Mouse (Mus musculus): ENCODE measurements at regions not wholly inside any gene's neighbourhood (a gene's known extent, or its start where the extent isn't known, plus 50 kb on each side); places are given as distances from the start of the nearest gene placed in this dataset.

DNA sequence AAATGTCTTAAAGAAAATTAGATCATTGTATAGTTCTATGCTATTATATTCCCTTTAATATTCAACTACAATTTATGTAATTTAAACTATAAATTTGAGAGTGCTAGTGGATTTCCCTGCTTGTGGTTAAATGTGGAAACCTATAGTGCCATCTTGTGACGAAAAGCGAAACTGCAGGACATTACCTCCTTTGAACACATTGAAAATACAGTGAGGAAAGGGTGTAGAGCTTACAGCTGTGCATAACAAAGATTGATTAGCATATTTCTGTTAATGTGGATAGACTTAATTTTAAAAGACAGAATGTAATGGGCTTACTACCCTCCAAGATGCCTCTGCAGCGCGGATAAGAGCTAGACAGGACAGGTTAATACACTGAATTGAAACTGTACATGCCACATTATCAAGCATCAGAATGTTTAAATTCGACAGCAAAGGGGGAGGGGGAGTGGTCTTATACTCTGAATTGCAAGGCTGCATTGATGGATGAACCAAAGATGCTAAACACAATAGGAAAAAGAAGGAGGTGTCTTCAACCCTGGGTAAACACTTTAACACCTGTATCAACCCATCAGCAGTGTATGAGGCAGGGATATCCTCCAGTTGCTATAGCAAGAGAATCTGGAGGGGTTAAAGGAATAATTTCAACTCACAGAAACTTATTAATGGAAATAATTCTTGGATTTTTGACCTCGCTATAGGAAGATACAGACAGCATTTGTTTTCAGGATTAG lies 101.3 kb upstream of the Tdrd3 start:
- in situ Hi-C loops (cut with MboI; ENCODE audit: low sequenced_read_pairs in 2 of 2, unreplicated experiment in 2 of 2) = no loop called here
- H3K9me3 ChIP-seq (ENCODE audit: control insufficient read depth, insufficient read depth, low read depth, low read length) = no peaks in the 10 kb centered on the region
- no peaks in the 10 kb centered on the region for H3K36me3 ChIP-seq (ENCODE audit: control insufficient read depth, insufficient read depth, low read length, poor library complexity, severe bottlenecking)
- peak; percentile 47 for DNase-seq (ENCODE audit: low read depth, low spot score)
- H3K9ac ChIP-seq (ENCODE audit: insufficient read depth, low read depth, low read length, poor library complexity, severe bottlenecking) = no peak overlapping the region
- H3K4me3 ChIP-seq (ENCODE audit: insufficient read depth in 1 of 2, low read depth in 1 of 2, low read length in 2 of 2, poor library complexity in 1 of 2, severe bottlenecking in 1 of 2) = no peak overlapping the region
- no peak for TF ChIP-seq MAFK (IDR thresholded peaks at IDR 0.05; ENCODE audit: insufficient read depth, low read depth, low read length)
- TF ChIP-seq ZC3H11A (IDR thresholded peaks at IDR 0.05; ENCODE audit: borderline replicate concordance, low read depth, low read length) = peak; percentile 37; the same call in 1 of the 2 replicates
- H3K27ac ChIP-seq (ENCODE audit: insufficient read depth, low read depth, low read length, poor library complexity, severe bottlenecking) = no peak overlapping the region
- H3K4me1 ChIP-seq (ENCODE audit: control insufficient read depth in 2 of 2, insufficient read depth in 2 of 2, low read length in 2 of 2, poor library complexity in 1 of 2) = no peaks in the 10 kb centered on the region

DNA sequence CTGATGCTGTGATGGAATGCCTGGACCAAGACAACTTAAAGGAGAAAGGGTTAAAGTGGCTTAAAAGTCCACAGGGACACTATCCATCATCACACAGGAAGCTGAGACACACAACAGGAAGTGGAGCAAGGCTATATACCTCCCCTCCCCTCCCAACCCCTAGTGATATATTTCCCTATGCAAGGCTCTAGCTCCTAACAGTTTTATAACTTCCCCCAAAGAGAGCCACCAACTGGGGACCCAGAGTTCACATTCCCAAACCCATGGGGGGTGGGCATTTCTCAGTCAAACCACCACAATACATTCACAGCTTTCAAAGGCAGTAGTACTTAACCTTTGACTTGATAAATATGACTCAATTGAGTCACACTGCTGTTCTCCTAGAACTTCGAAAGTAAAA lies 88.6 kb upstream of the Tdrd3 start:
- no peak for TF ChIP-seq CHD2 (IDR thresholded peaks at IDR 0.05; ENCODE audit: low read depth, low read length)
- no peak for TF ChIP-seq HCFC1 (IDR thresholded peaks at IDR 0.05; ENCODE audit: borderline replicate concordance, insufficient read depth, low read length)
- Histone ChIP-seq H3K4me1 (ENCODE audit: control insufficient read depth in 2 of 2, insufficient read depth in 2 of 2, low read length in 2 of 2, poor library complexity in 1 of 2) (no peaks in the 10 kb centered on the region), H3K36me3 (ENCODE audit: control insufficient read depth, insufficient read depth, low read length, poor library complexity, severe bottlenecking) (no peaks in the 10 kb centered on the region), H3K9ac (ENCODE audit: insufficient read depth, low read depth, low read length, poor library complexity, severe bottlenecking) (no peak overlapping the region), H3K27ac (ENCODE audit: insufficient read depth, low read depth, low read length, poor library complexity, severe bottlenecking) (no peak overlapping the region), H3K9me3 (ENCODE audit: control insufficient read depth, insufficient read depth, low read depth, low read length) (no peaks in the 10 kb centered on the region), H3K4me3 (ENCODE audit: insufficient read depth in 1 of 2, low read depth in 1 of 2, low read length in 2 of 2, poor library complexity in 1 of 2, severe bottlenecking in 1 of 2) (no peak overlapping the region)
- in situ Hi-C loops (cut with MboI; ENCODE audit: low sequenced_read_pairs in 2 of 2, unreplicated experiment in 2 of 2) = no loop called here
- no peak for DNase-seq (ENCODE audit: low read depth, low spot score)

DNA sequence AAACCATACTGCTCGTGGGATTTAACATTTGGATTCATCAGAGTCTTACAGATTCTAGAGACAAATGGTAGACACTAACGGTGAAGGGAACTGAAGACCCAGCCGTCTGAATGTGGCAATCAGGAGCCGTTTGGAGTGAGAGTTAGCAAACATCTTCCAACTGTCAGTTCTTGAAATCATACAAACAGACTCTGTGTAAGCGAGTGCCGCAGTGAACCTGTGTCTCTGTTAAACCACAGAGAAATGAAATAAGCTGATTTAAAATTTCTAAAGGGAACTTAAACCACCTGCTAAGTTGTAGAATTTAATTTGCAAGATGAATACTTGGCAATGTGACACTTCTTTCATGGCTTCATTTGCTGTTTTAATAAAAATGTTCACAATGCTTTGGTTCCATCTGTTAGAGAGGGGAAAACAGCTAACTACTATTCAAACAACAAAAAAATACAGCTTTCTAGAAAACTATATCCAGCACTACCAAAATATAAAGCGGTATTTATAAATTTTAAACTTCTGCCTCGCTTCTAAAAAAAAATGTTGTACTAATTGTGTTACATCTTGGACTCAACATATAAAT lies 78.4 kb upstream of the Tdrd3 start:
- Histone ChIP-seq H3K9ac (ENCODE audit: insufficient read depth, low read depth, low read length, poor library complexity, severe bottlenecking) (no peak overlapping the region), H3K36me3 (ENCODE audit: control insufficient read depth, insufficient read depth, low read length, poor library complexity, severe bottlenecking) (no peaks in the 10 kb centered on the region), H3K9me3 (ENCODE audit: control insufficient read depth, insufficient read depth, low read depth, low read length) (no peaks in the 10 kb centered on the region), H3K4me1 (ENCODE audit: control insufficient read depth in 2 of 2, insufficient read depth in 2 of 2, low read length in 2 of 2, poor library complexity in 1 of 2) (no peaks in the 10 kb centered on the region), H3K27ac (ENCODE audit: insufficient read depth, low read depth, low read length, poor library complexity, severe bottlenecking) (no peak overlapping the region), H3K4me3 (ENCODE audit: insufficient read depth in 1 of 2, low read depth in 1 of 2, low read length in 2 of 2, poor library complexity in 1 of 2, severe bottlenecking in 1 of 2) (no peak overlapping the region)
- in situ Hi-C loops (cut with MboI; ENCODE audit: low sequenced_read_pairs in 2 of 2, unreplicated experiment in 2 of 2) = no loop called here
- TF ChIP-seq HCFC1 (IDR thresholded peaks at IDR 0.05; ENCODE audit: borderline replicate concordance, insufficient read depth, low read length) (no peak), ZC3H11A (IDR thresholded peaks at IDR 0.05; ENCODE audit: borderline replicate concordance, low read depth, low read length) (no peak), ZNF384 (IDR thresholded peaks at IDR 0.05; ENCODE audit: low read depth, low read length) (no peak), MAFK (IDR thresholded peaks at IDR 0.05; ENCODE audit: insufficient read depth, low read depth, low read length) (no peak), CHD2 (IDR thresholded peaks at IDR 0.05; ENCODE audit: low read depth, low read length) (no peak)
- no peak for DNase-seq (ENCODE audit: low read depth, low spot score)

DNA sequence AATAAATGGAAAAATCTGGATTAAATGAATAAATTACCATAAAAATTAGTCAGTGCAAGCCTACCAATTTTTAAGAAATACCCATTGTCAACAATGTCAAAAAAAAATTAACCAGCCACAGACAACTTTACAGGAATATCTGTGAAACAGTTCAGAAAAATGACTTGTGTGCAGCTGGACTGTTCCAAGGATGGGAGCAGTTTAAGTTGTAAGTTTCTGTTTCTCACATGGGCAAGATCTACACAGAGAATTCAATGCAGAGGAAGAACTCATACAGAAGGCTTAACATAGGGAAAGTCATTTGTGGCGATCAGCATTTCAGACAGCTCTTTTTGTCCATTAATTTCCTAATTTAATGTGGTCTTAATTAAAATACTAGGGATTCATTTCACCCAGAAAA lies 71.9 kb upstream of the Tdrd3 start:
- DNase-seq (ENCODE audit: low read depth, low spot score) = no peak
- in situ Hi-C loops (cut with MboI; ENCODE audit: low sequenced_read_pairs in 2 of 2, unreplicated experiment in 2 of 2) = no loop called here
- TF ChIP-seq HCFC1 (IDR thresholded peaks at IDR 0.05; ENCODE audit: borderline replicate concordance, insufficient read depth, low read length) = no peak
- TF ChIP-seq CHD2 (IDR thresholded peaks at IDR 0.05; ENCODE audit: low read depth, low read length) = no peak
- TF ChIP-seq ZNF384 (IDR thresholded peaks at IDR 0.05; ENCODE audit: low read depth, low read length) = no peak
- TF ChIP-seq MAFK (IDR thresholded peaks at IDR 0.05; ENCODE audit: insufficient read depth, low read depth, low read length) = no peak
- no peak for TF ChIP-seq ZC3H11A (IDR thresholded peaks at IDR 0.05; ENCODE audit: borderline replicate concordance, low read depth, low read length)
- Histone ChIP-seq H3K9me3 (ENCODE audit: control insufficient read depth, insufficient read depth, low read depth, low read length) (no peaks in the 10 kb centered on the region), H3K4me1 (ENCODE audit: control insufficient read depth in 2 of 2, insufficient read depth in 2 of 2, low read length in 2 of 2, poor library complexity in 1 of 2) (no peaks in the 10 kb centered on the region), H3K27ac (ENCODE audit: insufficient read depth, low read depth, low read length, poor library complexity, severe bottlenecking) (no peak overlapping the region), H3K9ac (ENCODE audit: insufficient read depth, low read depth, low read length, poor library complexity, severe bottlenecking) (no peak overlapping the region), H3K36me3 (ENCODE audit: control insufficient read depth, insufficient read depth, low read length, poor library complexity, severe bottlenecking) (no peaks in the 10 kb centered on the region), H3K4me3 (ENCODE audit: insufficient read depth in 1 of 2, low read depth in 1 of 2, low read length in 2 of 2, poor library complexity in 1 of 2, severe bottlenecking in 1 of 2) (no peak overlapping the region)

DNA sequence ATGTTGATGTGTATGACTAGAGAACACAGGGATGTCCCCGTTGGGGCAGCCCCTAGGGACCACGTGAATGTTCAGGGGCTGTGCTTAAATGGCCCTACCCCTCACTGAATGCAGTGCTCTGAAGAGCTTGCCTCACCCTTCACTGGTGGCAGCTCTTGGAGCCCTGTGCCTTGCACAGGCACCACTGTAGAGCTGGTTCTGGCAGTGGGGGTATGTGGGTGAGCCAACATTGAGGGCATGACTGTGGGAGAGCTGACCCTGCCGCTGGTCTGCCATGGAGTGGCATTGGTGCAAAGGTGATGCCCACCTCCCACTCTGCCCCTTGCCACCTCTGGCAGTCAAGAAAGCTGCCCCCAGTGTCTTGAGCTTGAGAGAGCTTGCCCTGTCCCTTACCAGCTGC lies 69.6 kb upstream of the Tdrd3 start:
- in situ Hi-C loops (cut with MboI; ENCODE audit: low sequenced_read_pairs in 2 of 2, unreplicated experiment in 2 of 2) = no loop called here
- Histone ChIP-seq H3K36me3 (ENCODE audit: control insufficient read depth, insufficient read depth, low read length, poor library complexity, severe bottlenecking) (no peaks in the 10 kb centered on the region), H3K9me3 (ENCODE audit: control insufficient read depth, insufficient read depth, low read depth, low read length) (no peaks in the 10 kb centered on the region), H3K4me1 (ENCODE audit: control insufficient read depth in 2 of 2, insufficient read depth in 2 of 2, low read length in 2 of 2, poor library complexity in 1 of 2) (no peaks in the 10 kb centered on the region), H3K27ac (ENCODE audit: insufficient read depth, low read depth, low read length, poor library complexity, severe bottlenecking) (no peak overlapping the region), H3K9ac (ENCODE audit: insufficient read depth, low read depth, low read length, poor library complexity, severe bottlenecking) (no peak overlapping the region), H3K4me3 (ENCODE audit: insufficient read depth in 1 of 2, low read depth in 1 of 2, low read length in 2 of 2, poor library complexity in 1 of 2, severe bottlenecking in 1 of 2) (no peak overlapping the region)
- TF ChIP-seq HCFC1 (IDR thresholded peaks at IDR 0.05; ENCODE audit: borderline replicate concordance, insufficient read depth, low read length) (no peak), CHD2 (IDR thresholded peaks at IDR 0.05; ENCODE audit: low read depth, low read length) (no peak), ZNF384 (IDR thresholded peaks at IDR 0.05; ENCODE audit: low read depth, low read length) (no peak)
- DNase-seq (ENCODE audit: low read depth, low spot score) = no peak
